Mouse (Mus musculus) liver, adult 2 months (tissue): ENCODE measurements at regions not wholly inside any gene's neighbourhood (a gene's known extent, or its start where the extent isn't known, plus 50 kb on each side); places are given as distances from the start of the nearest gene placed in this dataset.

ENCODE experiments used
- CTCF ChIP-seq: fragments of 200-500 bp; IDR thresholded peaks from 2 replicates; pipeline ENCODE4 v1.5.1; 2011; ENCODE audit warnings: low read depth, low read length, control low read depth
- POLR2A ChIP-seq: fragments of 200-500 bp; IDR thresholded peaks from 2 replicates; pipeline ENCODE4 v1.6.1; 2011; ENCODE audit warnings: low read length, control low read depth; ENCODE audit not compliant: insufficient read depth; ENCODE audit errors: extremely low read depth

GRCm38 (mm10) chr10:66953976-66954505 is 141.9 kb upstream of the Jmjd1c start:
- TF ChIP-seq CTCF (no peak), POLR2A (no peak)
